Mouse (Mus musculus): ENCODE data around the gene Son. TPM values are rescaled to one million over a fixed set of nuclear protein-coding genes. Genes with fewer than 3 reads are reported as not detected.

The Son gene
- polyA plus RNA-seq, 1 experiment from 2014 or later: 121 TPM

- H3K4me2 ChIP-seq: peak within 1 kb of the TSS; percentile 68
- ATAC-seq (ENCODE audit: insufficient number of reproducible peaks, low FRiP score, low TSS enrichment, low read depth): peak; percentile 95
- H3K27ac ChIP-seq: peak within 1 kb of the TSS; percentile 96
- H3K4me3 ChIP-seq: peak within 1 kb of the TSS; percentile 85
- H3K27me3 ChIP-seq: no peaks in the 10 kb centered on the region
- peaks cover 20% of the 10 kb centered on the region for H3K4me1 ChIP-seq
- under 1% methylated on average over 46 of the region's 46 CpGs for WGBS
- H3K9ac ChIP-seq: peak within 1 kb of the TSS; percentile 85
- no peaks in the 10 kb centered on the region for H3K9me3 ChIP-seq
- H3K36me3 ChIP-seq: peaks cover 3% of the 10 kb centered on the region; the same call in 1 of the 2 replicates
These were observed 81.1 kb downstream of the Son start, which contains the start of gene Cryzl1 for GRCm38 (mm10) chr16:91728123-91729065. Gene Cryzl1, minus strand, starts transcription at chr16:91728975.

Other genes starting within 250 kb of the Son start
- gene Il10rb, start 241.3 kb upstream of the Son start, polyA plus RNA-seq (2015; fragmentation: Nextera tagmentation; extraction: Ambion mirVana): 29.5 and 33.2 TPM in 2 replicates
- gene Ifnar1, start 162.3 kb upstream of the Son start, polyA plus RNA-seq (2015; fragmentation: Nextera tagmentation; extraction: Ambion mirVana): 54.2 and 55.0 TPM in 2 replicates
- 56.6 and 67.3 TPM in 2 replicates for gene Ifngr2, start 100.4 kb upstream of the Son start, polyA plus RNA-seq (2015; fragmentation: Nextera tagmentation; extraction: Ambion mirVana)
- gene Tmem50b, start 49.7 kb upstream of the Son start, polyA plus RNA-seq (2015; fragmentation: Nextera tagmentation; extraction: Ambion mirVana): 53.6 and 54.3 TPM in 2 replicates
- gene Dnajc28, start 28.5 kb upstream of the Son start, polyA plus RNA-seq (2015; fragmentation: Nextera tagmentation; extraction: Ambion mirVana): 3.1 and 3.8 TPM in 2 replicates
- 99.0 and 102 TPM in 2 replicates for gene Gart, start 554 bp upstream of the Son start, polyA plus RNA-seq (2015; fragmentation: Nextera tagmentation; extraction: Ambion mirVana)
- 17.3 and 19.0 TPM in 2 replicates for gene Donson, start 41.3 kb downstream of the Son start, polyA plus RNA-seq (2015; fragmentation: Nextera tagmentation; extraction: Ambion mirVana)
- gene Cryzl1, start 81.5 kb downstream of the Son start, polyA plus RNA-seq (2015; fragmentation: Nextera tagmentation; extraction: Ambion mirVana): 61.5 and 65.9 TPM in 2 replicates
- gene Itsn1, start 81.8 kb downstream of the Son start, polyA plus RNA-seq (2015; fragmentation: Nextera tagmentation; extraction: Ambion mirVana): 22.7 and 23.8 TPM in 2 replicates